Mouse (Mus musculus): Measurements from ENCODE around the gene Slc13a3. TPM values are rescaled to one million over a fixed set of nuclear protein-coding genes. Genes with fewer than 3 reads are reported as not detected.

Slc13a3 gene
- total and polyA plus RNA-seq, 2 experiments from 2014 or later: 17.8 to 29.3 TPM

DNA sequence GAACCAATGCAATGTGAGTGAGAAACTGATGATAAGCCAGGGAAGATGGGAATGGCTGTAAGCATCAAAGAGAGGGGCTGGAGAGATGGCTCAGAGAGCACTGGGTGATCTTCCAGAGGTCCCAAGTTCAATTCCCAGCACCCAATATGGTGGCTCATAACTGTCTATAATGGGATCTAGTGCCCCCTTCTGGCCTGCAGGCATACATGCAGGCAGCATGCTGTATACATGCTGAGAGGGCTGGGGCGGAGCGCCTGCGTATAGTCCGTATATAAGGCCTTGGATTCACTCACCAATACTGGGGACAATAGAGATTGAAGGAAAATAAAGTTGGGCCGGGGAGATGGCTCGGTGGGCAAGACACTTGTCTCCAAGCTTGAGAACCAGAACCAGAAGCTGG lies 109.7 kb downstream of the Slc13a3 start:
- ATAC-seq (no peak), DNase-seq (ENCODE audit: low spot score) (no peak)
- no peaks in the 10 kb centered on the region for H3K27me3 ChIP-seq (ENCODE audit: insufficient read depth, low read length)
- H3K4me1 ChIP-seq (ENCODE audit: insufficient read depth, low read length): no peaks in the 10 kb centered on the region
- WGBS: 92% methylated on average over 6 of the region's 6 CpGs
- H3K4me3 ChIP-seq (ENCODE audit: low read length): no peak overlapping the region
- H3K27ac ChIP-seq: no peak overlapping the region
- peak; percentile 23; the same call in 1 of the 2 replicates for TF ChIP-seq CTCF (IDR thresholded peaks at IDR 0.05; ENCODE audit: low read depth)
- no peaks in the 10 kb centered on the region for H3K9me3 ChIP-seq (ENCODE audit: low read length)
- no peak overlapping the region for H3K9ac ChIP-seq (replicated peaks; ENCODE audit: low read length)
- H3K4me2 ChIP-seq (ENCODE audit: low read depth, low read length): no peak overlapping the region
- no peaks in the 10 kb centered on the region for H3K36me3 ChIP-seq (ENCODE audit: insufficient read depth, low read length)

DNA sequence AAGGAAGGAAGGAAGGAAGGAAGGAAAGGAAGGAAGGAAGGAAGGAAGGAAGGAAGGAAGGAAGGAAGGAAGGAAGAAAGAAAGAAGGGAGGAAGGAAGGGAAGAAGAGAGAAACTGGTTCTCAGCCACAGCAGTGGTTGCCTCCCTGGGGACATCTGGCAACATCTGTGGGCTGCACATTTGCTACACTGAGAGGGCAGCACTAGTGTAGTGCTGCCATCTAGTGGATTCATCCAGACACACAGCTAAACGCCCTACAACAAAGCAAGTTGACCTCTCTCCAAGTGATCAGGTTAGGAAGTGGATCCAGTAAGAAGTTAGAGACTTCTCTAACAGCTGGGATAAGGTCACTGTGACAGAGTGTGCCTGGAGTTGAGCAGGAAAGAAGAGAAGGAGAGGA lies 112.2 kb downstream of the Slc13a3 start:
- peak; percentile 63 for ATAC-seq
- TF ChIP-seq CTCF (IDR thresholded peaks at IDR 0.05; ENCODE audit: low read depth): peak; percentile 95
- no peaks in the 10 kb centered on the region for H3K36me3 ChIP-seq (ENCODE audit: insufficient read depth, low read length)
- DNase-seq (ENCODE audit: low spot score): peak; percentile 91
- no peak overlapping the region for H3K4me2 ChIP-seq (ENCODE audit: low read depth, low read length)
- 0% methylated on average over 1 of the region's 1 CpGs for WGBS
- no peaks in the 10 kb centered on the region for H3K4me1 ChIP-seq (ENCODE audit: insufficient read depth, low read length)
- no peaks in the 10 kb centered on the region for H3K9me3 ChIP-seq (ENCODE audit: low read length)
- no peak overlapping the region for H3K4me3 ChIP-seq (ENCODE audit: low read length)
- no peak overlapping the region for H3K9ac ChIP-seq (replicated peaks; ENCODE audit: low read length)
- H3K27ac ChIP-seq: no peak overlapping the region
- no peaks in the 10 kb centered on the region for H3K27me3 ChIP-seq (ENCODE audit: insufficient read depth, low read length)

Other genes starting within 250 kb of the Slc13a3 start
- gene Cdh22, start 238.4 kb downstream of the Slc13a3 start, total RNA-seq (2014; rRNA removed): 47.3 and 53.4 TPM in 2 replicates
- 16.5 and 19.2 TPM in 2 replicates for gene Cdh22, start 238.4 kb downstream of the Slc13a3 start, polyA plus RNA-seq (2015; fragmentation: Nextera tagmentation; extraction: Ambion mirVana)
- 97.1 and 120 TPM in 2 replicates for gene Slc35c2, start 185.4 kb downstream of the Slc13a3 start, total RNA-seq (2014; rRNA removed)
- gene Slc35c2, start 185.4 kb downstream of the Slc13a3 start, polyA plus RNA-seq (2015; fragmentation: Nextera tagmentation; extraction: Ambion mirVana): 65.7 and 68.1 TPM in 2 replicates
- gene Elmo2, start 146.8 kb downstream of the Slc13a3 start, total RNA-seq (2014; rRNA removed): 99.4 and 105 TPM in 2 replicates
- gene Elmo2, start 146.8 kb downstream of the Slc13a3 start, polyA plus RNA-seq (2015; fragmentation: Nextera tagmentation; extraction: Ambion mirVana): 68.9 and 71.8 TPM in 2 replicates
- gene Zfp663, start 104.5 kb downstream of the Slc13a3 start, total RNA-seq (2014; rRNA removed): 0.47 and 3.8 TPM in 2 replicates
- gene Zfp663, start 104.5 kb downstream of the Slc13a3 start, polyA plus RNA-seq (2015; fragmentation: Nextera tagmentation; extraction: Ambion mirVana): 2.2 and 2.3 TPM in 2 replicates
- 14.8 and 16.4 TPM in 2 replicates for gene Zfp334, start 85.0 kb downstream of the Slc13a3 start, total RNA-seq (2014; rRNA removed)
- gene Zfp334, start 85.0 kb downstream of the Slc13a3 start, polyA plus RNA-seq (2015; fragmentation: Nextera tagmentation; extraction: Ambion mirVana): 3.7 and 3.9 TPM in 2 replicates
- 0.05 TPM in 1 of 2 replicates, not detected in the other for gene Ocstamp, start 72.8 kb downstream of the Slc13a3 start, total RNA-seq (2014; rRNA removed)
- 0.05 TPM in 1 of 2 replicates, not detected in the other for gene Ocstamp, start 72.8 kb downstream of the Slc13a3 start, polyA plus RNA-seq (2015; fragmentation: Nextera tagmentation; extraction: Ambion mirVana)
- gene Trp53rka, start 20.1 kb upstream of the Slc13a3 start, total RNA-seq (2014; rRNA removed): 39.7 and 41.2 TPM in 2 replicates
- gene Trp53rka, start 20.1 kb upstream of the Slc13a3 start, polyA plus RNA-seq (2015; fragmentation: Nextera tagmentation; extraction: Ambion mirVana): 35.0 and 35.7 TPM in 2 replicates
- 4.5 and 4.9 TPM in 2 replicates for gene Slc2a10, start 30.6 kb upstream of the Slc13a3 start, total RNA-seq (2014; rRNA removed)
- 2.8 and 3.1 TPM in 2 replicates for gene Slc2a10, start 30.6 kb upstream of the Slc13a3 start, polyA plus RNA-seq (2015; fragmentation: Nextera tagmentation; extraction: Ambion mirVana)
- gene Eya2, start 121.8 kb upstream of the Slc13a3 start, total RNA-seq (2014; rRNA removed): 12.1 and 20.1 TPM in 2 replicates
- gene Eya2, start 121.8 kb upstream of the Slc13a3 start, polyA plus RNA-seq (2015; fragmentation: Nextera tagmentation; extraction: Ambion mirVana): 9.9 and 10.0 TPM in 2 replicates